Mouse (Mus musculus): ENCODE data around the gene Cdhr5. TPM values are rescaled to one million over a fixed set of nuclear protein-coding genes. Genes with fewer than 3 reads are reported as not detected.
"Not testable (repeated sequence)": the region's sequence is repeated elsewhere in the genome, so short reads cannot be mapped to it uniquely, and the experiment has no call there.

Gene Cdhr5
- polyA plus RNA-seq, 1 experiment from 2014 or later = not detected

DNA sequence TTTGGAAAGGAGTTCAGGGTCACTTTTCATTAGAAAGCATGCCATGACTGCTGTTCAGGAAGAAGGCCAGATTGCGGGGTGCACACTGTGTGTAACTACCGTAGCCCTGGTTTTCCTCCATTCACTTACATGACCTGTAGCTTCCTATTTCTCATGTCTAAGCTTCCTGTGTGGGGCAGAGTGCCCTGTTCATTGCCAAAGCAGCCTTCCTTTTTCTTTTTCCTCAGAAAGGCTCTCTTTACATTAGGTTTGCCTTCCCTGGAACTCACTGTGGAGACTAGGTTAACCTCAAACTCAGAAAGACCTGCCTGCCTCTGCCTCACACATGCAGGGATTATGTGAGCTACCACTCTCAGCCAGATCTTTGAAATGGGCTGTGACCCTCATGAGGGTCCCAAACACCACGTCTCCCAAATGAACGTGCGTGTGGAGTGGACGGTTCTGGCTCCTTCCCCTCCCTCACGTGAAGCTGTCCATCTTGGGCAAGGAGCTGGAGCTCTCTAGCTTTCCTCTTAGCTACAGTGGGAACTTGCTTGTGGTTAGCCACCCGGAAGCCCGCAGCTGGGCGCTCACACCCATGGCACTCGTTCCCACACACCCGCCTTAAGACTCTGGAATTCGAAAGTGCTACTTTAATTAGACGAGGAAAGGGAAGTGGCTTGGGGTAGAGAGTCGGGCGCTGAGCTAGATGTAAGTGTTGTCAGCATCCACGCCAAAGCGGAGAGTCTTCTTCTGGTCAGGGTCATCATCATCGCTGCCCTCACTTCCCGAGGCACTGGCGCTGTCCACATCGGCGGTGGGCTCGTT is 7.9 kb downstream of the Cdhr5 start:
- 82% methylated on average over 24 of the region's 24 CpGs for WGBS
- no peaks in the 10 kb centered on the region for H3K9me3 ChIP-seq
- H3K4me1 ChIP-seq (replicated peaks) = peaks cover 20% of the 10 kb centered on the region
- H3K4me3 ChIP-seq = no peak overlapping the region
- peaks cover 12% of the 10 kb centered on the region for H3K36me3 ChIP-seq
- H3K27me3 ChIP-seq (ENCODE audit: insufficient read depth, poor library complexity, severe bottlenecking) = no peaks in the 10 kb centered on the region
- no peak overlapping the region for H3K27ac ChIP-seq
- DNase-seq (ENCODE audit: low spot score) = no peak

GRCm38 (mm10) chr7:141265739-141266561 is 10.6 kb downstream of the Cdhr5 start, which contains the start of gene Irf7:
Irf7 (minus strand) TSS chr7:141266481.
- Histone ChIP-seq H3K9me3 (no peaks in the 10 kb centered on the region), H3K4me3 (peak within 1 kb of the TSS; percentile 45), H3K27me3 (ENCODE audit: insufficient read depth, poor library complexity, severe bottlenecking) (no peaks in the 10 kb centered on the region), H3K36me3 (peaks cover 40% of the 10 kb centered on the region), H3K4me1 (replicated peaks) (peaks cover 18% of the 10 kb centered on the region), H3K27ac (no peak within 1 kb of the TSS)
- 15% methylated on average over 25 of the region's 25 CpGs for WGBS
- peak; percentile 17 for DNase-seq (ENCODE audit: low spot score)

DNA sequence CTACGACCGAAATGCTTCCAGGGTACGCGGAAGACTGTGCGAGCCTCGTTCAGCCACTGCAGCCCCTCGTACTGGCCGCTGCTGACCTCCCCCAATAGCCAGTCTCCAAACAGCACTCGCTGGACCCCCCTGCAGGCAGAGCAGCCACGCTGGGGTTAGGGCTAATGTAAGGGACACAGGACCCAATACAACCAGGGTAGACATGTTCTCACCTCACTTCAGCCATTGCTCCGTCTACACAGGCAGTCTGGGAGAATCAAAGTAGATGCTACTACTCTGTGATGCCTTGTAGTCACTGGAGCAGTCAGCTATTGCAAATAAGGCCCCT is 11.2 kb downstream of the Cdhr5 start:
- Histone ChIP-seq H3K27me3 (ENCODE audit: insufficient read depth, poor library complexity, severe bottlenecking) (no peaks in the 10 kb centered on the region), H3K27ac (no peak overlapping the region), H3K4me3 (peak overlapping the region; percentile 16; the same call in 1 of the 2 replicates), H3K36me3 (peaks cover 45% of the 10 kb centered on the region), H3K9me3 (no peaks in the 10 kb centered on the region), H3K4me1 (replicated peaks) (peaks cover 18% of the 10 kb centered on the region)
- DNase-seq (ENCODE audit: low spot score) = peak; percentile 12
- 40% methylated on average over 11 of the region's 11 CpGs for WGBS

DNA sequence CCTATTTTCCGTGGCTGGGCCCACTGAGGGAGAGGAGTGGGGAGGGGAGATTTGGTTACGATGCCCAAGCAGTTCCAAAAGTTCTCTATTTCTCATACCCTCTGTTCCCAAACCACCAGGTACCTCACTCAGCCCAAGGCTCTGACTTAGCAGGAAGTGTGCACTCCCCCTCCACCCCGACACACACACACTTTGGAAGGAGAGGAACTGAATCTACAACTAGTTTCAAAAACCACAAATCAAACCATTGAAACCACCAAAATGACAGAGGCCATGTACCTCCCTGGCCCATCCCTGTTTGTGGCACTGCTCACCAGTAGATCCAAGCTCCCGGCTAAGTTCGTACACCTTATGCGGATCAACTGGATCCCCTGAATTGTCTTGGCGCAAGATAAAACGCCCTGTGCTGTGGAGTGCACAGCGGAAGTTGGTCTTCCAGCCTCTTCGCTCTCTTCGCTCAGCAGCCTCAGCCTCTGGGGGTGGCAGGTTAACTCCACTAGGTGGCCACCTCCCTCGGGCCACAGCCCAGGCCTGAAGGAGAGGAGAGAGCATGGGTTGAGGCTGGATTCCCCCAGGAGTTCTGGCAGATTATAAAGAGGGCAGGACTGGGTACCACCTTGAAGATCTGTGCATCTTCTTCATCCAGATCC is 11.7 kb downstream of the Cdhr5 start:
- Histone ChIP-seq H3K4me3 (peak overlapping the region; percentile 16; the same call in 1 of the 2 replicates), H3K4me1 (replicated peaks) (peaks cover 18% of the 10 kb centered on the region), H3K9me3 (no peaks in the 10 kb centered on the region), H3K36me3 (peaks cover 50% of the 10 kb centered on the region), H3K27me3 (ENCODE audit: insufficient read depth, poor library complexity, severe bottlenecking) (no peaks in the 10 kb centered on the region), H3K27ac (no peak overlapping the region)
- WGBS = 44% methylated on average over 12 of the region's 12 CpGs
- DNase-seq (ENCODE audit: low spot score) = peak; percentile 33

DNA sequence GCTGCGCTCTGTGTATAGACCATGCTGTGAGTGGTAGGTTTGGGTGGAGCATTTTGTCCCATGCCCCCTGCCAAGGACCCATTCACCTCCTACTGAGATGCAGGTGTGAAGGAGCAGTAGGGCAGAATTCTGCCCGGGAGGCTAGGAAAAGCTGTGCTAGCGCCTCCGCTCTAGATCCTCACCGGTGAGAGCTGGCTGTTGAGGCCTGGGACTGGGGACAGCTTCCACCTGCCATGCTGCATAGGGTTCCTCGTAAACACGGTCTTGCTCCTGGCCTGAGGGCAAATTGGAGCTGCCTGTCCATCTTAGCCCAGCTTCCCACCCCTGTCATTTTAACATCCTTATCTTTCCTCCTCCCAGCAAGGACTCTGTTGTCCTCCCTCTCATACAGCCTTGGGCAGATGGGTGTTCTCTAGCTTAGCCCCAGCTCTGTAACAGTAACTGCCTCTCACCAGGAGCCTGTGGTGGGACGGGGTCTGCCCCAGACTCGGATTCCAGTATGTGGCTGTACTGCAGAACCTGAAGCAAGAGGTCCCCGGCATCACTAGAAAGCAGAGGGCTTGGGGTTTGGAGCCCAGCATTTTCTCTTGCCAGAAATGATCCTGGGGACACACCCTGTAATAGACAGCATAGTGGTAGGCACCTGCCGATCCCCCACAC is 12.4 kb downstream of the Cdhr5 start:
- 76% methylated on average over 11 of the region's 11 CpGs for WGBS
- no peak for DNase-seq (ENCODE audit: low spot score)
- peaks cover 57% of the 10 kb centered on the region for H3K36me3 ChIP-seq
- peaks cover 18% of the 10 kb centered on the region for H3K4me1 ChIP-seq (replicated peaks)
- no peaks in the 10 kb centered on the region for H3K9me3 ChIP-seq
- no peaks in the 10 kb centered on the region for H3K27me3 ChIP-seq (ENCODE audit: insufficient read depth, poor library complexity, severe bottlenecking)
- no peak overlapping the region for H3K4me3 ChIP-seq
- H3K27ac ChIP-seq = no peak overlapping the region

- H3K27me3 ChIP-seq (ENCODE audit: insufficient read depth, poor library complexity, severe bottlenecking) = no peaks in the 10 kb centered on the region
- 89% methylated on average over 13 of the region's 13 CpGs for WGBS
- no peak overlapping the region for H3K4me3 ChIP-seq
- DNase-seq (ENCODE audit: low spot score) = no peak
- no peaks in the 10 kb centered on the region for H3K9me3 ChIP-seq
- no peak overlapping the region for H3K27ac ChIP-seq
- H3K36me3 ChIP-seq = peaks cover 63% of the 10 kb centered on the region
- peaks cover 18% of the 10 kb centered on the region for H3K4me1 ChIP-seq (replicated peaks)
These were observed 12.9 kb downstream of the Cdhr5 start for GRCm38 (mm10) chr7:141263640-141264039.

DNA sequence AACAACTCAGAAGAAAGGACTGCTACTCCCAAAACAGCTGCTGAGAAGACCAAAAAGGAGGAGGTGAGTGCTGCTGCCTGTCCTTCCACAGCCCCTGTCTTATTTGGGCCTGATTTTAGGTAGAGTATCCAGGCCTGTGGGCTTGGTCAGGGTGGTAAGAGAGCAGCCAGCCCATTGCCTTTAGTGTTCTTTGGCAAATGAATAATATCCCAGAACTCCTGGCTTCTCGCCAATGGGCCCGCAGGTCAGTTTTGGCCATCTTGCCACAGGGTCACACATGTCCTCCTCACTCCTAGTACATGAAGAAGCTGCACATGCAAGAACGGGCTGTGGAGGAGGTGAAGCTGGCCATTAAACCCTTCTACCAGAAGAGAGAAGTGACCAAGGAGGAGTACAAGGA is 15.1 kb downstream of the Cdhr5 start:
- no peak overlapping the region for H3K4me3 ChIP-seq
- 95% methylated on average over 3 of the region's 3 CpGs for WGBS
- H3K36me3 ChIP-seq = peaks cover 84% of the 10 kb centered on the region
- DNase-seq (ENCODE audit: low spot score) = no peak
- no peak overlapping the region for H3K27ac ChIP-seq
- H3K4me1 ChIP-seq (replicated peaks) = peaks cover 17% of the 10 kb centered on the region
- no peaks in the 10 kb centered on the region for H3K27me3 ChIP-seq (ENCODE audit: insufficient read depth, poor library complexity, severe bottlenecking)
- H3K9me3 ChIP-seq = no peaks in the 10 kb centered on the region

- Histone ChIP-seq H3K27me3 (ENCODE audit: insufficient read depth, poor library complexity, severe bottlenecking) (no peaks in the 10 kb centered on the region), H3K36me3 (peaks cover 98% of the 10 kb centered on the region), H3K27ac (no peak overlapping the region), H3K4me3 (no peak overlapping the region), H3K9me3 (no peaks in the 10 kb centered on the region), H3K4me1 (replicated peaks) (no peaks in the 10 kb centered on the region)
- DNase-seq (ENCODE audit: low spot score) = no peak
- WGBS = 93% methylated on average over 10 of the region's 10 CpGs
These were observed 20.4 kb downstream of the Cdhr5 start for GRCm38 (mm10) chr7:141256159-141256558.

- not testable (repeated sequence) for DNase-seq (ENCODE audit: low spot score); H3K27ac ChIP-seq; H3K9me3 ChIP-seq; H3K4me3 ChIP-seq; H3K27me3 ChIP-seq (ENCODE audit: insufficient read depth, poor library complexity, severe bottlenecking); H3K4me1 ChIP-seq (replicated peaks)
- peaks cover 98% of the 10 kb centered on the region for H3K36me3 ChIP-seq
- WGBS = 95% methylated on average over 4 of the region's 4 CpGs
These were observed 26.1 kb downstream of the Cdhr5 start for GRCm38 (mm10) chr7:141250486-141250885.

GRCm38 (mm10) chr7:141231551-141231950 is 45.0 kb downstream of the Cdhr5 start:
- Histone ChIP-seq H3K36me3 (peaks cover 64% of the 10 kb centered on the region), H3K4me3 (no peak overlapping the region), H3K4me1 (replicated peaks) (peaks cover 26% of the 10 kb centered on the region), H3K27me3 (ENCODE audit: insufficient read depth, poor library complexity, severe bottlenecking) (no peaks in the 10 kb centered on the region), H3K9me3 (no peaks in the 10 kb centered on the region), H3K27ac (no peak overlapping the region)
- no peak for DNase-seq (ENCODE audit: low spot score)
- WGBS = 93% methylated on average over 10 of the region's 10 CpGs

DNA sequence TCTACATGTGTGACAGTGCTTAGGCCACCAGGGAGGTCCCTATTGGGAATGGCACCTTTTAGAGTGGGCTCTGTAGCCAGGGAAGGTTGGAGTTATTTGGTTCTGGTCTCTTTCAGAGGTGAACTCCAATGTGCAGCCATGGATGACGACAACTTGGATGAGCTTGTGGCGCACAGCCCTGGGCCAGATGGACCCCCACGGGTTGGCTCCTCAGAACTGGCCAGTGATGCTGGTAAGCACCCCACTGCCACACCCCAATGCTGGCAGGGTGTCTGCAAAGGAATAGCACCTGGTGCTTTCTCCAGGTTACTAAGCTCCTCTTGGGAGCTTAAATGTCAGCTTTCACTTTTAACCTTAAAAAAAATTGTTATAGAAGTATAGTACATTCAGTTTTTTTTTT is 45.5 kb downstream of the Cdhr5 start:
- Histone ChIP-seq H3K27me3 (ENCODE audit: insufficient read depth, poor library complexity, severe bottlenecking) (no peaks in the 10 kb centered on the region), H3K4me3 (no peak overlapping the region), H3K4me1 (replicated peaks) (peaks cover 26% of the 10 kb centered on the region), H3K9me3 (no peaks in the 10 kb centered on the region), H3K27ac (no peak overlapping the region), H3K36me3 (peaks cover 60% of the 10 kb centered on the region)
- WGBS = 95% methylated on average over 3 of the region's 3 CpGs
- DNase-seq (ENCODE audit: low spot score) = no peak

- 95% methylated on average over 4 of the region's 4 CpGs for WGBS
These were observed 46.0 kb downstream of the Cdhr5 start for GRCm38 (mm10) chr7:141230570-141230969.

More at GRCm38 (mm10) chr7:141230570-141230969, 46.0 kb downstream of the Cdhr5 start:
- Histone ChIP-seq H3K4me1 (replicated peaks) (peaks cover 26% of the 10 kb centered on the region), H3K9me3 (no peaks in the 10 kb centered on the region), H3K27ac (no peak overlapping the region), H3K36me3 (peaks cover 54% of the 10 kb centered on the region), H3K4me3 (peak overlapping the region; percentile 73), H3K27me3 (ENCODE audit: insufficient read depth, poor library complexity, severe bottlenecking) (no peaks in the 10 kb centered on the region)
- no peak for DNase-seq (ENCODE audit: low spot score)
